Mouse (Mus musculus) kidney, adult 8-10 months (tissue): ENCODE measurements around the gene Creb3l1.
A peak's percentile ranks its signal among the peaks of the same experiment; 100 is the strongest.

Source experiments
- DNase-seq, 2 experiments: peaks; one replicate each; pipeline ENCODE4 v3.0.0; 2022

Gene Creb3l1

GRCm38 (mm10) chr2:92029387-92030133, 5.3 kb upstream of the Creb3l1 start:
- DNase-seq, result no peak

GRCm38 (mm10) chr2:92027811-92028590, 3.7 kb upstream of the Creb3l1 start:
- DNase-seq, result no peak

- DNase-seq, result no peak
Measured at GRCm38 (mm10) chr2:92025966-92026365, 1.7 kb upstream of the Creb3l1 start.

GRCm38 (mm10) chr2:92025202-92025601, 900 bp upstream of the Creb3l1 start:
- DNase-seq, result no peak

DNA sequence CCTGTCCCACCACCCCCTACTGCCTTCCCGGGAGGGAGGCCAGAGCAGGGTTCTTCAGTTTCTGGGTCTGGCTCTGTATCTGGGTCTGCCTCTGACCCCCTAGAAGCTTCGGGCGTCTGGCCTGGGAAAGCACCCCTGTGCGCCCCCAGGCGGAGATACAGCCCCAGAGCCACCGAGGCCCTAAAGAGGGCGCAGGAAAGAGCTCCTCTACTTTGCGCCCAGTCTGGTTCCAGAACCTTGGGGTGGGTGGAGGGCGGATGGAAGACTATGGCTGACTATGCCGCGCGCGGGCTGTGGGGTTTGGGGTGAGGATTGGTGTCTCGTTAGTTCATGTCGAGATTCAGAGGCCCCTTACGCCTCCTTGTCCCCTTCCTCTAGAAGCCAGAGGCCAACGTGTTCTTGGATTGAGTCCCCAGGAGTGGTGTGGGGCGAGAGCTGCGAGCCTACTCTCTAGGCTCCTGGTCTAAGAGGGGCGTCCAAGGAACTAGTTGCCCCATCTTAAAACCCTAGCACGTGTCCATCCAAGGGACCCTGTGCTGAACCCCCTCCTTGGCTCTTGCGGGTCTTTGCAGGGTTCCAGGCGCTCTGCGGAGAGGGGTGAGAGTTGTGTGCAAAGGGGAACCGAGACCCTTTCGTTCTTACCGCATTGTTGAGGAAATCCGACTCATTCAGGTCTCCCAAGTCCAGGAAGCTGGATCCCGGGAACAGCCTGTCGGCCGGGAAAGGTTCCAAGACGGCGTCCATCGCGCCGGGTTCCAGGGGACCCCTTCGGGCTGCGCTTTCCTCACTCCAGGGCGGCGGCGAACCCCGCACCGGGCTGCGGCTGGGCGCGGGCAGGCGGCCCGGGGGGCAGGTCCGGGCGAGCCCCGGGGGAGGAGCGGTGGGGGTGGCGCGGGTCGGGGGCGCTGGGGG, 684 bp downstream of the Creb3l1 start:
- DNase-seq, result no peak

DNA sequence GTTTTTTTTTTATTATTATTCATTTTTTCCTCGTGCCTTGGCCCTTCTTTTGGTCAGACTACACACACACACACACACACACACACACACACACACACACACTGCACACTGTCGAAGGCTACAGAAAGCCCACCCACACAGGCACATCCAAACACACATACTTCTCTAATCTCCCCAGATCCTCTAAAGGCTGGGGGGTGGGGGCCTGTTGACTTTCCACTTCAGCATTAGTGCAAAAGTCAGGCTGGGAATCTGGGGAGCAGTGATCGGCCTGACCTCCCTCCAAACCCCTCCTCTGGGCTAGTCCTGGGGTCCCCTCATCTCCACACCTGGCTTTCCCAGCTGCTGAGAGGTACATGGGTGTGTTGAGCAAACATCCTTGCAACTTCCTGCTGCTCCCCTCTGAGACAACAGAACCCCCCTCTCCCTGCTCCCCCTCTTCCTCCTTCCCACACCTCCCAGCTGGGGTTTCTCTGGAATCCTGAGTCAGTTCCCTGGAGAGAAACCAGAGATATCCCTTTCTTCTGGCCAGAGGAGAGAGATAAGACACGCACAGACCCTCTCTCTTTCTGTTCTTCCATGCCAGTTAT, 3.5 kb downstream of the Creb3l1 start:
- DNase-seq, result no peak

DNA sequence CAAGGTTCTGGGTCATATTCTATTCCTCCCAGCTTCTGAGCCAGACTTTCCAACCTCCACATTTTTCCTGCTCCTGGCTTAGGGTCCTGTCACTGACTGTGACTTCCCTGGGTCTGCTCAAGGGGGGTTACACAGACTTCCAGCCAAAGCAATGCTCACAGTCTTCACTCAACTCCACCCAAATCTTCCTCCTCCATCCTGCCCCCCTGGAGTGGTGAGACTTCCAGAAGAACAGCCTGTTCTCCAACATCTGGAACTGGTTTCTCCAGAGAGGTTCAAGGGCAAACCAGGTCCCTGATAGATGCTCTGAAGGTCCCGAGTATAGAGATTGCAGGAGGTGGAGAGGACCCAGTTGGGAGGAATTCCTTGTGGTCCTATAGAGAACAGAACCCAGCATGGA, 6.9 kb downstream of the Creb3l1 start:
- DNase-seq, result no peak

DNA sequence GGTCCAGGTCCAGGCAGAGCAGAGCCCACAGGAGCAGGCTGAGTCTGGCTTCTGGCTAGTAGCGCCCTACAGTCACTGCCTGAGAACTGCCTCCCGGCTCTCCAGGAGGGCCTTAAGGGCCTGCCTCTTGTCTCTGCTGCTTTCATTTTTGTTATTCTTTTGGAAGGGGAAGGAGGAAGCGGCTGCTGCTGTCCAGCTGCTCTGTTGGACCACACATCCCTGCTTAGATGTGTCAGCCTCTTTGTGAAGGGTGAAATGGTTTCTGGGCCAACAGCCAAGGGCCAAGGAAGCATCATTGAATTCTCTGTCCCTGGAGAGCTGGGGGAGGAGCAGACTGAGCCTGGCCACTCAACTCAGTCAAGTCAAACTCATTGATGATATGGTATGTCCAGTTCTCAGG, 7.3 kb downstream of the Creb3l1 start:
- peak; percentile 62 to 64 for DNase-seq

DNA sequence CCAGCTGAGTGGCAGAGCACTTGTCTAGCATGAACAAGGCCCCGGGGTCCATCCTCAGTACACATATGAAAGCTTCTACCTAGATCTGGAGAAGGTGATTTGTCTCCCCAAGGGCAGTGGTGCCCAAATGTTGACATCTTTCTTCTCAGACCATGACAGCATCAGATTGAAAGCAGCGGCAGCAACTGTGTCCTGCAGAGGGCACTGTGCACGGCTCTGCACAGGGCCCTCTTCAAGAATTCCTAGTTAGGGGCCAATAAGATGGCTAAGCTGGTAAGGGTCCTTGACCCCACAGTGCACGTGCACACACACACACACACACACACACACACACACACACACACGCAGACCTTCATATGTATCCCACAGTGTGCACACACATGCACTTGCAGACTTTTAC, 9.4 kb downstream of the Creb3l1 start:
- DNase-seq, result no peak

- DNase-seq, result no peak
Measured at GRCm38 (mm10) chr2:92014248-92014647, 10.1 kb downstream of the Creb3l1 start.

- DNase-seq, result peak; percentile 69 to 85
Measured at GRCm38 (mm10) chr2:92012768-92013445, 11.4 kb downstream of the Creb3l1 start.

DNA sequence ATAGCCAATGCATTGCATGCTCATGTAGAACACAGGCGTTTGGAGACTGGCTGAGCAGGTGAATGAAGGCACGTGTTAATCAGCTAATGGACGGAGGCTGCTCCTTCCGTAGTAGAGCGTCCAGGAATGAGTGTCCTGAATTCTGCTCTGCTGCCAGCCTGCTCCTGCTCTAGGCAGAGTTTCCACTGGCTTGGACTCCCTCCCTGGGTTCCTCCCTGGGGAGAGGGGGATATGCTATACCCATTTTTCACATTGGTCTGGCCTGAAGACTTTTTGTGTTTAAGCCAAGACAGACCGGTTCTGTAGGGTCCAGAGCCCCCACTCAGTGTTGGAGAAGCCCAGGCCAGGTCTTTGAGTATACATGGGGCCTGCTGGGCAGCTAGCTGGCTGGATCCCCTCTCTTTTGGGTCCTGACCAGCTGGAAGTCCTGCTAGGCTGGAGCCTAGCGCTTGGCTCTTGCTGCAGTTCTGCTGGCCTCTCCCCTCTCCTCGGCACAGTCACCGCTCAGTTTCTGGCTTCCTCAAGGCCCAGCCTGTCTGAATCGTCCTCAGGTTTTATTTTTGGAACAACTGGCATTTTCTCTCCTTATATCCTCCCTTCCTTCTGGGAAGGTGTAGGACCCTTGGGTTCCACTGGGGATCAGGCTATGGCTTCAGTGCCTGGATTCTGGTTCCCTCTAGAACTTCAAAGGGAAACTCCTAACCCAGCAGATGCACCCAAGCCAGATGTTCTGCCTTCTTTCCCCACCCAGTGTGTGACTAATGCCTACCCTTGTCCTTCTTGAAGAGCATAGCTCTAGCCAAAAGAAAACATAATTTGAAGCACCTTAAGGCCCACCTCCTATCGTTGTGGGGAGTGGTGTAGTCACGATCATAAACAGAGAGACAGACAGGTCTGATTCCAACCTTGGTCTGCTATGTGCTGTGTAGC, 12.6 kb downstream of the Creb3l1 start:
- no peak for DNase-seq

DNA sequence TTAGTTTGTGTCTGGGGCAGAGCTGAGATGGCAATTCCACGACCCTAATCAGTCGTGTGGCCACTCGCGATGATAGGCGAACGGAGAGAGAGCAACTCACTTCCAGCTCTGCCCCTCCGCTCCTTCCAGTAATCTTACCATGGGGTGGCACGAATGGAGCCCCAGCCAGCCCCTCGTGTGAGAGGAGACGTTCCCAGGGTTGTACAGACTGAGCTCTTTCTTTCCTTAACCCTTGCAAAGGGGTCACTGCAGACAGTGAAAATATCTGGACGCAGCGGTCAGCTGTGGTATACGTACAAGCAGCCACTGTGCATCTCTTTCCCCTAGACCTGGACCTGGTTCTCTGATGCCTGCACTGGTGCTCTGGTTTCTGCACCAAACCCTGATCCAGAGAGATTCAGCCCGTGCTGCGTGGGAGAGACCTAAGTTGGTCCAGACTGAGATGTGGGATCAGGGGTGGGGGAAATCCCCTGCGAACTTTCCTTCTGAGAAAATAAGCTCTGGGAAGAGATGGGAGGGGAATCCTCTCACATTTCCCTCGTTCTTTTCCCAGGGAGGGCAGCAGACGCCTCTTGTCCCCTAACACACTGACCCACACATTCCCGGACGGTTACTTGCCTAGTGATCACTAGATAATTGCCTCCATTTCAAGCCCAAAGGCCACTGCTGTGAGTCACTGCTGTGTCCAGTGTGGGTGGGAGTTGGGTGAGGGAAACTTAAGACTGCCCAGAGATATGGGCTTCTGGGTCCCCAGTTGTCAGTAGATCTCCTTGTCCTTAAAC, 15.5 kb downstream of the Creb3l1 start:
- no peak for DNase-seq

DNA sequence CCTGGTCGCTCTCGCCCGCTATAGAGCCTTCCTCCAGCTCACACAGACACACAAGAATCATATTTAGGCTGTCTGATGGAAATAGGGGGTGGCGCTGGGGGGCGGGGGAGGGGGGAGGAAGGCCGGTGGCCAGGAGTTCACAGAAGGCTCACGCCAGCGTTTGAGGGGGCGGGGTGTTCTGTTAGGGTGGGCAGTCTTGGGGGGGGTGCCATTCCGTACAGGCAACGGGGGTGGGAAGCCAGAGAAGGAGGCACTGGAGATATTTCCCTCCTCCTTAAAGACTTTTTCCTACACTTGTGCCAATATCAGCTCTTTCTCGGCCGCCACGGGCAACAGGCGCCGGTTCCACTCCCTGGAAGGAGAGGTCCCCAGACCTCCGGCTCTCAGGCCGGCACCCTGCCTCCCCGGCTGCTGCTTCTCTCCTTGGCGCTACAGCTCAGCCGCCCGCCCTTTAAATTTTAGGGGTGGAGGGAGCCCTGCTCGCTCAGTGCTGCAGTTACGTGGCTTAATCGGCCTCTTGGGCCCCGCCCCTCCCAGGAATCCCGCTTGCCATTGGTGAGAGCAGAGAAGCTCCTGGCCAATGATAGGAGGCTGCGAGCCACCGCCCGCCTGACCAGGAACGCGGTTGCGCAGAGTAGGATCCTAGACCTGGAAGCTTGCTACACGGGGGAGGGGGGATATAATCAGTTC, 16.2 kb downstream of the Creb3l1 start:
- peak; percentile 98 for DNase-seq

DNA sequence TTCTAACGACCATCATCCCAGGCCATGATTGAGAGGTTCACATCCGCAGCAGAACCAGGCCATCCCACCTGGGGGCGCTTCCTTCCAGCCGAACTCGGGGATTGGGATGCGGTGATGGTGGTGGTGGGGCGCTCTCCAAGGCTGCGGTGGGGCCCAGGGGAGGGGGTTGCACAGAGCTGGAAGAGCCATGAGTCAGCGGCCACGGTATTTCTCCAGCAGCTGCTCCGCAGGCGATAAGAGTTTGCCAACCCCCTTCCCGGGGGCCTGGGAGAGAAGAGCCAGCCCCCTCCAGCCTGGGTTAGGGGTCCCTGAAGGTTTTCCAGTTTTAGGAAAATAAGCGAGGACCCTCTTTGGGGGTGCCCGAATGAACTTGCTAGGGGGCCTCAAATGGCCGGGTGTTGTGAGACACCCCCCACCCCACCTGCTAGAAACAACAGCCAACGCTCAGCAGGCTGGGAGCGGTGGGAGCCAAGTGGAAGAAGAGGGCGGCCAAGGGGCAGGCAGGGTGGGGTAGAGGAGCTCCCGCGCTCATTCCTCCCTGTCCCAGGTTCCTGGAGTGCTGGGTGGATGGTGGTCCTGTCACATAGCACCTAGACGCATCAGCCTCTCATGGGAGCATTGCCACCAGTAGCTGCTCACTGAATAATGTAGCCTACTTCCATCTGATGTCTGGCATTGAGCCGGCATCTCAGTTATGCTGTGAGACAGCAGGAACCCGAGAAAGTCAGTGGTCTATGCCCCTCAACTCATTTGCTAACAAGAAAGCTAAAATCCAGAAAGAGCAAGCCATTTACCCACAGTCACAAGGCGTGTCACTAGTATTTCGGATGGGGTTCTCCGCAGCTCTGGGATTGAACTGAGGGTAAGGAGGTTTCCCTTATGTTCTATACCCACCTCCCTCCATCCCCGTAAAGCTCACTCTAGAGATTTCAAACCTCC, 17.1 kb downstream of the Creb3l1 start:
- no peak for DNase-seq

DNA sequence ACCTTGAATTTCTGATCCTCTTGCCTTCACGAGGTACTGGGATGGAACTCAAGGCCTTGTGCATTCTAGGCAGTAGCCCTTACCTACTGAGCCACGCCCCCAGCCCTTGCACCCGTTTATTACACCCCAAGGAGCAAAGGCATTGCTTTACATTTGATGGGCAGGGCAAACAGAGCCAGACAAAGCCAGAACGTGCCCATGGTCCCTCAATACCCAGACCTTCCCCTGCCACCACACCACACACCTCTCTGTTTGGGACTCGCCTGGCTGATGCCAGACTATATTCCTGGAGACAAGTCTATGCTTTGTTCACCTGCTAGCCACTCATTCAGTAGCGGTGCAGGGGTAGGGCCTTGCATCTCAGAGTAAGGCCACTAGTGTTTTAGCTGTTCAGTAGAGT, 17.8 kb downstream of the Creb3l1 start:
- DNase-seq, result no peak

DNA sequence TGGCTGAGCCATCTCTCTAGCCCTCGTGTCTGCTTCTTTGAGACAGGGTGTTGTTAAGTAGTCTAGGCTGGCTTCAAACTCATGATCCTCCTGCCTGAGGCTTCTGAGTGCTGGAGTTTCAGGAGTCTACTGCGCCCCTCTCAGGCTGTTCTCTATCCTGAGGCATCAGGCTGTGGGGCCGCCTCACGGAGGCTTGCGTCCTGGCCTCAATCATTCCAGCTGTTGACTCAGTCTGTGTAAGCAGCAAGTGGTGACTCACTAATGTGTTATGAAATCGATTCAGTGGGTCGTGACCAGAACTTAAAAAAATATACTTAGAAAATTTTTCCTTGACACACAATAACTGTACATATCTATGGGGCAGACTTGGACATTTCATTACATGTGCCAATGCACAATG, 19.7 kb downstream of the Creb3l1 start:
- no peak for DNase-seq

DNA sequence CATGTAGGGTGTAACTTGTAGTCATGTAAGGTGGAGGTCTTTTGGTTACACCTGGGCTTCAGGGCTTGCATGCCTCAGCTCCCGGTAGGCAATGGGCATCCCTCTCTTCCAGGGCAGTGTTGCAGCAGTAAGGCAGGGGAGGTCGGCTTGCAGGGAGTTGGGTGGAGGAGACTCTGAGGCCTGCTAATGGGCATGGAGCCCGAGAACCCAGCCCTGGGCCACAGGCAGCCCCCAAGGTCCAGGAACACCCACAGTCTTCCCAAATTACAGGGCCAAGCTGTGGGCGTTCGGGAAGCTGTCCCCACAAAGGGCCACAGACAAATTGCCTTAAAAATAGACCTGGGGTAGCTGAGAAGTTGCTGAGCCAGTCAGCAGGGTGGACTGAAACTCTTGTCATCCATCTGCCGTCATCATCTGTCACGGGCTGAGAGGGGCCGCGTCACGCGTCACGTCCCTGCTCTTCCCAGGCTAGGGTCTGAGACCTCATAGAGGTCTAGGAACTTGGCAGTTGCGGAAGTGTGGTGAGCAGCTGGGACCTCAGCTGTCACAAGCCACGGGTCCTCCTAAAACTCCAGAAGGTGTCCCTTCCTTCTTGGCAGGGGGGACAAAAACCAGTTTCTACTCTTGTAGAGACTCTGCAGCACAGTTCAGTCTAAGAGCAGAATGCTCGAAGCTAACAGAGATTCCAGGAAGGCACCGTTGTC, 26.2 kb downstream of the Creb3l1 start:
- DNase-seq, result no peak
